Mouse (Mus musculus) kidney, adult 8-10 months (tissue): Measurements from ENCODE around the gene Mill2.
A peak's percentile ranks its signal among the peaks of the same experiment; 100 is the strongest.
"Not testable (repeated sequence)": the region's sequence is repeated elsewhere in the genome, so short reads cannot be mapped to it uniquely, and the experiment has no call there.

Experiments used
- DNase-seq, 2 experiments: peaks; one replicate each; pipeline ENCODE4 v3.0.0; 2022

The Mill2 gene

GRCm38 (mm10) chr7:18839865-18840264 is at the start of gene Mill2:
TSS of gene Mill2 (plus strand) at chr7:18839966.
- no peak for DNase-seq

GRCm38 (mm10) chr7:18790671-18791070 is 49.1 kb upstream of the Mill2 start:
- DNase-seq, result not testable (repeated sequence)

GRCm38 (mm10) chr7:18798420-18798819 is 41.3 kb upstream of the Mill2 start, which contains the start of gene Psg19:
TSS of gene Psg19 (minus strand) at chr7:18798520.
- DNase-seq, result no peak

GRCm38 (mm10) chr7:18799129-18799528 is 40.6 kb upstream of the Mill2 start:
- no peak for DNase-seq

- no peak for DNase-seq
These were observed 36.2 kb upstream of the Mill2 start for GRCm38 (mm10) chr7:18803526-18803925.

- no peak for DNase-seq
These were observed 21.5 kb upstream of the Mill2 start for GRCm38 (mm10) chr7:18818301-18818700.

- no peak for DNase-seq
These were observed 18.3 kb upstream of the Mill2 start, which contains the start of gene Psg17 for GRCm38 (mm10) chr7:18821507-18821906. TSS of gene Psg17 (minus strand) at chr7:18821607.

- no peak for DNase-seq
These were observed 11.8 kb upstream of the Mill2 start for GRCm38 (mm10) chr7:18827792-18828546.

- no peak for DNase-seq
These were observed 11.2 kb upstream of the Mill2 start for GRCm38 (mm10) chr7:18828592-18828991.

GRCm38 (mm10) chr7:18829545-18829944 is 10.2 kb upstream of the Mill2 start:
- DNase-seq, result no peak

GRCm38 (mm10) chr7:18832298-18832697 is 7.5 kb upstream of the Mill2 start:
- DNase-seq, result no peak

GRCm38 (mm10) chr7:18840386-18841173 is 814 bp downstream of the Mill2 start:
- DNase-seq, result peak; percentile 36 to 61

- DNase-seq, result no peak
These were observed 1.4 kb downstream of the Mill2 start for GRCm38 (mm10) chr7:18841174-18841567.

- DNase-seq, result no peak
These were observed 5.0 kb downstream of the Mill2 start for GRCm38 (mm10) chr7:18844811-18845210.

- DNase-seq, result no peak
These were observed 8.6 kb downstream of the Mill2 start for GRCm38 (mm10) chr7:18848395-18848794.

- peak in 1 of 2 experiments; percentile 23 for DNase-seq
These were observed 18.6 kb downstream of the Mill2 start for GRCm38 (mm10) chr7:18858310-18858916.

GRCm38 (mm10) chr7:18862801-18863200 is 23.0 kb downstream of the Mill2 start:
- DNase-seq, result no peak

- DNase-seq, result no peak
These were observed 28.7 kb downstream of the Mill2 start for GRCm38 (mm10) chr7:18868491-18868890.

- not testable (repeated sequence) for DNase-seq
These were observed 31.3 kb downstream of the Mill2 start, which contains the start of gene Pglyrp1 for GRCm38 (mm10) chr7:18871031-18871430. TSS of gene Pglyrp1 (plus strand) at chr7:18871331.

GRCm38 (mm10) chr7:18872014-18872802 is 32.4 kb downstream of the Mill2 start:
- DNase-seq, result no peak

- no peak for DNase-seq
These were observed 33.0 kb downstream of the Mill2 start for GRCm38 (mm10) chr7:18872816-18873215.

- peak; percentile 48 to 66 for DNase-seq
These were observed 33.5 kb downstream of the Mill2 start for GRCm38 (mm10) chr7:18873253-18873652.

- DNase-seq, result no peak
These were observed 35.6 kb downstream of the Mill2 start for GRCm38 (mm10) chr7:18875372-18875771.
